Mouse (Mus musculus) neutrophil, adult 5-6 weeks (primary cell): ENCODE measurements at regions not wholly inside any gene's neighbourhood (a gene's known extent, or its start where the extent isn't known, plus 50 kb on each side); places are given as distances from the start of the nearest gene placed in this dataset.
"Not testable (repeated sequence)": the region's sequence is repeated elsewhere in the genome, so short reads cannot be mapped to it uniquely, and the experiment has no call there.

Experiments used
- ATAC-seq: fragments of 151-379, 151-347 bp; 2 replicates; pipeline ENCODE4 v1.8.0; 2017; ENCODE audit warnings: mild to moderate bottlenecking, moderate TSS enrichment; ENCODE audit not compliant: insufficient number of reproducible peaks, poor library complexity, low FRiP score, severe bottlenecking; ENCODE audit errors: extremely low read depth

- not testable (repeated sequence) for ATAC-seq
These were observed 1365.2 kb downstream of the Zfp704 start for GRCm38 (mm10) chr3:8244526-8245194.

DNA sequence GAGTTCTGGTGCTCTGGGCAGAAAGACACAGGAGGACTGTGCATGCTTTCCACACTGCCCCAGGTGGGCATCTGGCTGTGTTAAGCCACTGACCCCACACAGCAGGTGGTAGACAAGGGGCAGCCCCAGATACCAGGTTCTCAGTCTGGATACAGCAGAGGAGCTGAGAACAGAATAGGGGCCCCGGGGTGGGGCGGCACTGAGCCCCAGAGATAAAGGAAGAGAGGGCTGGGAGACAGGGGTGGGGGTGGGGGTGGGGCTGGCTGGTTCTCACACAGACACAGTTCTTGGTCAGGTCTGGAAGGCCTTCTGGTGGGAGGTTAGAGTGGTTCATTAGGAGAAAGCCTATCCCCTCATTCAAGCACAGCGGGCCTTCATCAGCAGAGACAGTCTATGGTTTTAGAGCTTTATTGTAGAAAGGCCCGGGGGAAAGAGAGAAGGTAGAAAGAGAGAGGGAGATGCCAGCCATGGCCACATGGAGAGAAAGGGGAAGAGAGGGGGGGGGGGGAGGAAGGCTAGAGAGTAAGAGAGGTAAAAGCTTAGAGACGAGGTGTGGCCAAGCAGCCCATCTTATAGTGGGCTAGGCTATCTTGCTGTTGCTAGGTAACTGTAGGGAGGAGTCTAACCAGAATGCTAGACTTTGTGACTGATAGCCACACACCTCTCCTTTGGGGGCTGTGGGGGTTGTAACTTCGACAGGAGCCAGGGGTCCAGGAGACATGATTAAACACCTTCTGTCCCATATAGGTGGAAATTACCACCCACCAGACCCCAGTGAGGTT is 1403.1 kb downstream of the Zfp704 start:
- ATAC-seq = no peak

- ATAC-seq = no peak
These were observed 1446.9 kb downstream of the Zfp704 start for GRCm38 (mm10) chr3:8163030-8163429.

DNA sequence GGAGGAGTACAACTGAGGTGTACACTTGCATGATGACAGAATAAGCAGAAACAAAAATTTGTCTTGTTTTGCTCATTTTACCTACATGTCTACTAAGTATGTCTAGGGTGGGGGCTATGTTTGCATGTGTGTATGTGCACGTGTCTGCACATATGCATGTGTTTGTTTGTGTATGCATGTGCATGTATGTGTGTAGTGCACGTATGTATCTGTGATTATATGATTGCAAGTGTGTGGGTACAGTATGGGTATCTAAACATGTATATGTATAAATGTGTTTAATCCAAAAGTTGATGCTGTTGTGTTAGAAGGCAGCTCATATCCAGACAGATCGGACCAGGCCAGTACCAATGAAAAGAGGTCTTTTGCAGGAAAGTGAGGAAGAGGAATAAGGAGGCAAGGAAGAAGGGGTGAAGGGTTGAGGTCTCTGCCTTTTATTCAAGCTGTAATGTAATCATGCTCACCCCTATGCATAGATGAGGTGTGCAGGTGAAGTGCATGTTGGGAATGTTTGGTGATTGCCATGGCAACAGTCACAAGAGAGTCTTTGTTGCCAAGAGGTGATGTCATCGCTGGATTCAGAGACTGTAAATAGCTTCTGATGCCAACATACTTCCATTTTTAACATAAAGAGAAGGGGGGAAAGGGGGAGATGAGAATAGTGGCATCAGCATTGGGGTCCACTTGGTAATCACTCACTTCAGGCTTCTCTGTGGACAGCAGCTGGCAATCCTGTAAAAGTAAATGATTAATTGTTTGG is 1447.7 kb downstream of the Zfp704 start:
- ATAC-seq = no peak

DNA sequence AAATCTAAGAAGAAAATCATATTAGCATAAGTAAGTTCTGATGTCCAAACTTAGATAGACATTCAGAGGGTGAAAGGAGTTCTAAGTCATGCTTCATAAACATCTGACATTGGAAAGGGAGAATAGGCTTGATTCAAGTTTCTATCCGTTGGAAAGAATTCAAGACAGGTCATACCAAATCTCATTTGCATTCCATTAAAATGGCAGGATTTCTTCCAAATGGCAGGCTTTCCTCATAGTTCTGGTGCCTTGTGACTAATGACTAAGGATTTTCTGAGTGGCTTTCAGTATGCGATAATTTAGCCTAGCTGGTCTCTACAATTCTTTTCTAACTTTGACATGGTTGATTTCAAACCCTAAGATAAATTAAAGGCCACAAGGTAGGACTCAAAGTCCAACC is 1466.9 kb downstream of the Zfp704 start:
- ATAC-seq = no peak

DNA sequence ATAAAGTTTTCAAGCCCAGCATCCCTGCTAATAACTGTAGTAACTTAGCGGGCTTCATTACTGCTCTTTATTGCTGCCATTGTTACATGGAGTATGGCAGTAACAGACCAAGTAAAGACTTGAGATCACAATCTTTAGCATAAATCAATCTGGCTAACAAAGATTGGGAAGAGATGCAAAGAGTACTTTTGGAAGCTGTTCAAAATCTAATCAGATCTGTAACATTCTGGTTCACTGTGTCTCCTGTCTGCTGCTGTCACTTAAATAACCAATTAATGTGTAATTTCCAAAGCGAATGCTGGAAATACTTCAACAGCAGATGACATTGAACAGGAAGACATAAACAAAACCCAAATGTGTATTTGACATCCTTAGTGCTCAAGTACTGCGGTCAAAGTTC is 1467.7 kb downstream of the Zfp704 start:
- no peak for ATAC-seq

DNA sequence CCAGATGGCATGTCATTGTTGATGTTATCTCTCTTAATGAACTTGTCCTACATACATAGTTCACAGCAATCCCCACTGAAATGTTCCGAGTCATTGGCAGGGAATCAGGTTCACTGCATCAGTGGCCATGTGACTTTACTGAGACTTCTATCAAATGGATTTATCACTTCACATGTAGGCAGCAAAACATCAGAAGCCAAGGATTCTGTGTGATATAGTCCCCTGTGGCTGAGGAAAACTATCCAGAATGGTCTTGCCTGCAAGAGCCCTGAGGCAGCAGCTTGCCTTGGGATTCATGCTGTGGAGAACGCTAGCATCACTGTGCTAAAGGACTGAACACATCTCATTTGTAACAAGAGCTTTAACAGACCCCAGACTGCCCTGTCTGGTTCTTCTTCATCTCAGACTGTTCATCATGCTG is 1468.2 kb downstream of the Zfp704 start:
- no peak for ATAC-seq

- ATAC-seq = not testable (repeated sequence)
These were observed 1486.2 kb downstream of the Zfp704 start for GRCm38 (mm10) chr3:8123641-8124040.

DNA sequence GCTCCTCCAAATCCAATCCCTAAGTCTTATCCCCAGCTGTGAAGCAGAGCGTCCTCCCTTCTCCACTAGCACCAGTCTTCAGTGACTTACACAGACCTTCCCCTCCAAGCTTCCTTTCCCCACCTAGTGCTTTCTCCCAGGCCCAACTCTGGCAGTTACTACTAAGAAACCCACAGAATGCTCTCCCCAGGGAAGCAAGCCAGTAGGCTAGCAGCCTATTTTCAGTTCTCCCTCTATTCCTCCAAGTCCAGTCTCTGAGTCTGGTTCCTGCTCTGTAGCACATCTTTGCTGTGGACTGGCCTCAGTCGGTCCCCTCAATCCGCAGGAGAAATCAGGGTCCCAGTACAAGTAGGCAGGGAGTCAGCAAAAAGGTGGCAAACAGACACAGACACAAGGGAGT is 1486.7 kb downstream of the Zfp704 start:
- no peak for ATAC-seq

DNA sequence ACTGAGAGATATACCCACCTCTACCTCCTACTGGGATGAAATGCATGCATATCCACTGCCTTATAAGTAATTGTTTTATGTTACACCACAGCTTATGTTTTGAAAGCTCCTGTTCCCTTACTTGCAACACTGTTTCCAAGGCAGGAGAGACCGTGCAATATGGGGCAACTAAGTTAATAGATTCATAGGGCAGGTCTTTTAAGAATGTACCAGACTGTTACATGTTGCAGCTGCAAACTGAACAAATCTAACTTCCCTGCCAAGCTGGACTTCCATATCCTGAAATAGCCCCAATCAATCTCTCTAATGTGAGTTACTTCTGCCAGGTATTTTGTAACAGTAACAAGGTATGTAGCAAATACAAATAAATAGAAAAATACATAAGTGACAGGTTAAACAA is 1478.0 kb upstream of the 1700008P02Rik start:
- ATAC-seq = no peak

DNA sequence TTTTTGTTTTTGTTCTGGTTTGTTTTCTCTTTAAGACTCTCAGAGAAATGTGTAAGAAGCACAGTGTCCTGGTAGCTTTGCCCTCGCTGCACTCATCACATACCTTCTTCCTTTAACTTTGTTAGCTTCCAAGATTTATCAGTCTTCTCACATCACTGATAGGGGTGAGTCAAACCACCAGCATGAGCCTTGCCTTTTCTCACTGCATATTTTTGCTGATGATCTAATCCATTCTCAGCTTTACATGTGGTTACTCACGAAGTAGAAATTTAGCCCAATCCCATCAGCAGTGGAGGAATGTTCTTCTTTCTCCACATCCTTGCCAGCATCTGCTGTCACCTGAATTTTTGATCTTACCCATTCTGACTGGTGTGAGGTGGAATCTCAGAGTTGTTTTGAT is 1464.5 kb upstream of the 1700008P02Rik start:
- no peak for ATAC-seq

- no peak for ATAC-seq
These were observed 1433.5 kb upstream of the 1700008P02Rik start for GRCm38 (mm10) chr3:8053711-8054110.

GRCm38 (mm10) chr3:8051167-8051566 is 1430.9 kb upstream of the 1700008P02Rik start:
- no peak for ATAC-seq

- no peak for ATAC-seq
These were observed 1429.5 kb upstream of the 1700008P02Rik start for GRCm38 (mm10) chr3:8049706-8050105.

GRCm38 (mm10) chr3:8046348-8046747 is 1426.1 kb upstream of the 1700008P02Rik start:
- no peak for ATAC-seq

GRCm38 (mm10) chr3:8036697-8037096 is 1416.5 kb upstream of the 1700008P02Rik start:
- ATAC-seq = no peak

- no peak for ATAC-seq
These were observed 1415.0 kb upstream of the 1700008P02Rik start for GRCm38 (mm10) chr3:8035091-8035729.

GRCm38 (mm10) chr3:8026325-8027017 is 1406.2 kb upstream of the 1700008P02Rik start:
- no peak for ATAC-seq

DNA sequence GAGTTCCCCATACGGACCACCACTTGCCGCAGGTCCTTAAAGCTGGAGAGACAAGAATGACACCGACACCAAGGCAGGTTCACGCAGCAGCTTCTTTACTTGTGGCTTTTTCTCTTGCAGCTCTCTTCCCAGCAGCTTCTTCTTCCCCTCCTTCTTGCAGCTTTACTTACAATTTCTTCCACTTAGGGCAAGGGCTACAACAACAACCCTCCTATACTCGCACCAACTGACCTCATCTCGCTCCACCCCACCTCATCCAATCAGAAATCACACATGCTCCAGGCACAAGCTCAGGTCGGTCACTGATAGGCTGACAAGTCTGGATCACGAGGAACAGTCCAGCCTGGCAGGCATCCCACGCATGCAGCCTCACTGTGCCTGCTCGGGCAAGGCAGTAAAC is 1402.4 kb upstream of the 1700008P02Rik start:
- no peak for ATAC-seq
